Mouse (Mus musculus) cortical plate, adult 2 months (tissue): ENCODE results near the gene Mtm1.

ENCODE experiments used
- CTCF ChIP-seq: fragments of 200-500 bp; IDR thresholded peaks from 2 replicates; pipeline ENCODE4 v1.5.1; 2011; ENCODE audit warnings: mild to moderate bottlenecking, control low read depth, low read length; ENCODE audit not compliant: insufficient read depth; ENCODE audit errors: extremely low read depth
- POLR2A ChIP-seq: fragments of 200-500 bp; IDR thresholded peaks from 2 replicates; pipeline ENCODE4 v1.6.1; 2011; ENCODE audit warnings: mild to moderate bottlenecking, low read length, control low read depth; ENCODE audit not compliant: insufficient read depth; ENCODE audit errors: extremely low read depth

DNA sequence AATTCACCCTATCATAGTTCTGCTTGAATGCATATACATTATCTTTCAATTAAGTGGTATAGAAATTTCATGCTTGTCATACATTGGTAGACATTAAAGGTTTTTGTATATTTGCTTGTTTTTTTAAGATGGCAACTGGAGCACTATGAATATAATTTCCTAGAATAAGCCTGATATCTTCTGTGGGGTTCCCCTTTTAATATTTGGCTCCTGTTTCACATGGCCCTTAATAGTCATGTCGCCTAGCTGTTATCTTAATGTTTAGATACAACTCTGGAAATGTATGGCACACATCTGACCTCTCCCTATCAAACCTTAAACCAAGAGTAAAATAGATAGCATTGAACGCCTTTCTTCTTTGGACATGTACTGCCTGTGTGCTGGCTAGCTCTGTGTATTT is 20.3 kb downstream of the Mtm1 start:
- TF ChIP-seq CTCF (no peak), POLR2A (no peak)
